Mouse (Mus musculus) heart, adult 2 months (tissue): ENCODE data around the gene Tcf20. TPM values are rescaled to one million over a fixed set of nuclear protein-coding genes. Genes with fewer than 3 reads are reported as not detected.

Experiments
- DNase-seq, 2 experiments: peaks; one replicate each; pipeline ENCODE4 v3.0.0; 2021
- H3K27ac ChIP-seq: fragments of 200-600 bp; 2 replicates; pipeline ENCODE4 v1.8.1; 2022
- H3K27me3 ChIP-seq: fragments of 200-500 bp; 2 replicates; pipeline ENCODE4 v1.6.1; 2012; ENCODE audit warnings: mild to moderate bottlenecking, low read length, inconsistent platforms, mixed read lengths; ENCODE audit not compliant: control insufficient read depth, insufficient read depth
- H3K36me3 ChIP-seq: fragments of 200-500 bp; 2 replicates; pipeline ENCODE4 v1.6.1; 2012; ENCODE audit warnings: low read length, inconsistent platforms; ENCODE audit not compliant: control insufficient read depth, insufficient read depth
- H3K4me1 ChIP-seq: fragments of 200-500 bp; 2 replicates; pipeline ENCODE4 v1.6.1; 2011; ENCODE audit warnings: low read length; ENCODE audit not compliant: control insufficient read depth, insufficient read depth
- H3K4me3 ChIP-seq: fragments of 200-600 bp; 2 replicates; pipeline ENCODE4 v1.8.1; 2022
- H3K79me2 ChIP-seq: fragments of 200-500 bp; replicated peaks from 2 replicates; pipeline ENCODE4 v1.6.1; 2012; ENCODE audit warnings: mild to moderate bottlenecking, inconsistent platforms, low read length, moderate library complexity, mixed read lengths; ENCODE audit not compliant: control insufficient read depth, insufficient read depth
- H3K9ac ChIP-seq: fragments of 200-500 bp; 2 replicates; pipeline ENCODE4 v1.6.1; 2012; ENCODE audit warnings: low read depth, mild to moderate bottlenecking, control low read depth, inconsistent platforms, low read length, mixed read lengths
- CTCF ChIP-seq: fragments of 200-600 bp; IDR thresholded peaks from 2 replicates; pipeline ENCODE4 v1.8.1; 2022; ENCODE audit warnings: antibody characterized with exemption, mild to moderate bottlenecking, moderate library complexity
- EP300 ChIP-seq: fragments of 200-500 bp; IDR thresholded peaks from 2 replicates; pipeline ENCODE4 v1.6.1; 2011; ENCODE audit warnings: low read depth, low read length, control low read depth; ENCODE audit not compliant: insufficient read depth
- POLR2A ChIP-seq: fragments of 200-500 bp; IDR thresholded peaks from 2 replicates; pipeline ENCODE4 v1.6.1; 2011; ENCODE audit warnings: mild to moderate bottlenecking, low read depth, low read length, control low read depth; ENCODE audit not compliant: insufficient read depth
- WGBS: fragments of 180-500 bp; shearing (Covaris S2); methylation state at CpG from one replicate; pipeline ENCODE4 v1.1.7; 2018; 5-methylcytosine and 5-hydroxymethylcytosine counted together
- intact Hi-C: fragments of 180-260 bp; cut with DNase I; formaldehyde crosslinking; loops from one replicate; pipeline ENCODE4 v1.15.1; 2025
- polyA plus RNA-seq: library from polyadenylated mRNA; depleted of rRNA; stranded (reverse); fragments of >200 nt; gene quantifications from 2 replicates; pipeline ENCODE4 v1.2.3, GENCODE M21; 2012
- total RNA-seq, 2 experiments: library from RNA; stranded (reverse); gene quantifications; 2 replicates each; pipeline ENCODE4 v1.2.3; 2021

Gene Tcf20
- total and polyA plus RNA-seq, 3 experiments: 6.6 to 60.8 (median 60.1) TPM

DNA sequence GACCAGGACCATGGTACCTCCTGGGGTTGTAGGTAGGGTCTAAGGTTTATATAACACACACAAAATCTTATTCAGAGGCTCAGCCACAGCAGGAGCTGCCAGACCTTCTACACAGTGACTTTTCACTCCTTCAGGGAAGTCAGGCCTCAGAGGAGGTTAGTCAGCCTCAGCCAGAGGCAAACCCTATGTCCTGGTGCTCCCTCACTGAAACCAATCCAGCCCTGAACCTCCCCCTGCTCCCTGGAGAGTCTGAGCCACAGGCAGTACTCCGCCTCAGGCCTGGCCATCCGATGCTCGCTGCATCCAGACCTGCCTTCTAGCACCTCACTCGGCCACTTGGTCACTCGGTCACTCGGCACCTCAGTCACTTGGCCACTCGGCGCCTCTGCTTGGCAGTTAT, 37.4 kb downstream of the Tcf20 start:
- Histone ChIP-seq H3K4me3 (no peak overlapping the region), H3K79me2 (no peaks in the 10 kb centered on the region), H3K27me3 (no peaks in the 10 kb centered on the region; the same call in 1 of the 2 replicates), H3K27ac (no peak overlapping the region), H3K9ac (no peak overlapping the region), H3K36me3 (no peaks in the 10 kb centered on the region), H3K4me1 (no peaks in the 10 kb centered on the region)
- no peak for DNase-seq
- TF ChIP-seq CTCF: no peak
- no peak for TF ChIP-seq EP300
- TF ChIP-seq POLR2A: no peak
- 60% methylated on average over 8 of the region's 8 CpGs for WGBS
- intact Hi-C loops: no loop called here

GRCm38 (mm10) chr15:82947431-82947830, 40.2 kb downstream of the Tcf20 start:
- 74% methylated on average over 5 of the region's 5 CpGs for WGBS
- H3K79me2 ChIP-seq: no peaks in the 10 kb centered on the region
- no peak overlapping the region for H3K27ac ChIP-seq
- intact Hi-C loops: no loop called here
- no peaks in the 10 kb centered on the region; the same call in 1 of the 2 replicates for H3K27me3 ChIP-seq
- H3K4me3 ChIP-seq: no peak overlapping the region
- H3K4me1 ChIP-seq: no peaks in the 10 kb centered on the region
- H3K9ac ChIP-seq: no peak overlapping the region
- TF ChIP-seq POLR2A: no peak
- H3K36me3 ChIP-seq: no peaks in the 10 kb centered on the region
- DNase-seq: no peak

DNA sequence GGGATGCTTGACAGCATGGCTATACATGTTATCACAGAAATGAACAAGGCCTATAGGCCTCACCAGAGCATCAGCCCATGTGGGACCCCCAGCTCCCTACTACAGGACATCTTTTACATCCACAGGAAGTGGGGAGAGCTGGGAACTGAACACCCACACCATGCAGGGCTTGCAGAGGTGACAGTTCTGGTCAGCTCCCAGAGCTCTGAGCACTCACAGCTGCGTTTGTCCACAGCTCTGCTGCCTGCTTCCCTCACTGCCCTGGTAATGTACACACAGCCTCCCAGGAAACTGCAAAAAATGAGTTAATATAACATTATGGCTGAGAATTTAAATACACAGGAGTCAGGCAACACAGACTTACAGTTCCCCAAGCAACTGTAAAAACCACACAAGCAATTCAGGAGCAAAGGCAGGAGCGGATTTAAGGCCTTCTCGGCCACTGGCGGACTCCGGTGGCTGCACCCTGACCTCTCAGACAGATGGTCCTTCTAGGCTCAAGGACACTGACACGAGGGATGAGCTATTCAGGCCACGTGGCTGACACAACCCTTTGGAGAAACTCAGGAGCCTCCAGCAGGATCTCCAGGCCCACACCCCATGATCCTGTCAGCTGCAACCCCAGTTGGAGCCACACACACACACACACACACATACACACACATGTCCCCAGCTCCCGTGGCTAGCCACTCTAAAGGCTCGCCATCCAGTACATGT, 43.0 kb downstream of the Tcf20 start:
- Histone ChIP-seq H3K9ac (no peak overlapping the region), H3K4me1 (no peaks in the 10 kb centered on the region), H3K36me3 (no peaks in the 10 kb centered on the region), H3K27me3 (no peaks in the 10 kb centered on the region), H3K4me3 (no peak overlapping the region), H3K79me2 (no peaks in the 10 kb centered on the region), H3K27ac (no peak overlapping the region)
- no peak for TF ChIP-seq CTCF
- no peak for TF ChIP-seq EP300
- TF ChIP-seq POLR2A: no peak
- 81% methylated on average over 9 of the region's 9 CpGs for WGBS
- intact Hi-C loops: no loop called here
- DNase-seq: no peak

DNA sequence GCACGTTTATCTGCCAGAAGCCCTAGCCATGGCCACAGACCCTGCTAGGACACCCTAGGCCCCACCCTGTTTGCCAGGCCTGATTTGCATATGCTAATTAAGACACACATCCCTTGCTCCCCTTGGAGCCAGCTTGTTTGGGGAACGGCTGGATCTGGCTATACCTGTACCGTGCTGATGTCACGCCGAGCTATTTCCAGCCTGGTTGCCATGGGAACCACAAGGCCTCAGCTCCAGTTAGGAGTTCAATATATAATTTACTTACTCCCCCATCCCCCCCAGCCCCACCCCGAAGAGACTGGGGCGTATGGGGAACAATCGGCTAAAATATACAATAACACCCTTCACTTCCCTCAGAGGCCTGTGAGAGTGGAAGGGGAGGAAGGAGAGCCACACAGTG, 45.9 kb downstream of the Tcf20 start:
- WGBS: 81% methylated on average over 8 of the region's 8 CpGs
- no peaks in the 10 kb centered on the region for H3K27me3 ChIP-seq

DNA sequence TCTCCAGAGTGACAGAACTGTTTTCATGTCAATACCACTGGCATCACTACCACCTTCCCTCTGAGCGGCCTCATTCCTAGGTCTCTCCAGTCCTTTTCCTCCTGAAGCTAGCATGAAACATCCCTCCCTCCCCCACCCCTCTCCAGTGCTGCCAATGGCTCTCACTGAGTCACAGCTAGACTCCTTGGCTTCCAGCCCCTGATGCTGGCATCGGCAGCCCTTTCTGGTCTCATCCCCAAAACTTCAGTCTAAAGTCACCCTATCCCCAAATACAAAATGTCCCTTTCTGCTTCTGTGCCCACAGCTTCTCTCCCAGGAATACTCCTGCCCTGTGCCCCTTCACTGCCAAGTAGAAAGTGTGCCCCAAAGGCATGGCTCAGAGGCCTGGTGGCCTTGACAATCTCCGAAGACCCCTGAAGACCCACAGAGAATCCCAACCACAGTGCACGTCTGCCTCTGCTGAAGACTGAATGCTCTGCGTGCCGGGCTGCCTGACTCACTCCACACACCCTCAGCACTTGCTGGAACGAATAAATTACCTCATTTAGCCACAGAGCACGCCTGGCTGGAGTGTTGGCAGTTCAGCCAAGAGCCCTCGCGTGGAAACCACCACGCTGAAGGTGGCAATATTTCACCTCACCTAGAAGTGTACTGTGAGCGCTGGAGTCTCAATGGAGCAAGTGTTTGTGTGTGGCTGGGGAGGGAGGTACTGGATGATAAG, 47.0 kb downstream of the Tcf20 start:
- Histone ChIP-seq H3K4me3 (no peak overlapping the region), H3K27ac (no peak overlapping the region), H3K9ac (no peak overlapping the region), H3K4me1 (peaks cover 2% of the 10 kb centered on the region; the same call in 1 of the 2 replicates), H3K36me3 (no peaks in the 10 kb centered on the region), H3K79me2 (no peaks in the 10 kb centered on the region), H3K27me3 (no peaks in the 10 kb centered on the region)
- 59% methylated on average over 12 of the region's 12 CpGs for WGBS
- no peak for DNase-seq
- TF ChIP-seq CTCF (no peak), POLR2A (no peak), EP300 (no peak)
- intact Hi-C loops: no loop called here

More for the DNA sequence above, 45.9 kb downstream of the Tcf20 start:
- no peak for DNase-seq
- H3K9ac ChIP-seq: no peak overlapping the region
- peaks cover 2% of the 10 kb centered on the region; the same call in 1 of the 2 replicates for H3K4me1 ChIP-seq
- H3K36me3 ChIP-seq: no peaks in the 10 kb centered on the region
- intact Hi-C loops: no loop called here
- no peak overlapping the region for H3K4me3 ChIP-seq
- no peak overlapping the region for H3K27ac ChIP-seq
- TF ChIP-seq POLR2A: no peak
- TF ChIP-seq EP300: no peak
- no peak for TF ChIP-seq CTCF
- no peaks in the 10 kb centered on the region for H3K79me2 ChIP-seq

DNA sequence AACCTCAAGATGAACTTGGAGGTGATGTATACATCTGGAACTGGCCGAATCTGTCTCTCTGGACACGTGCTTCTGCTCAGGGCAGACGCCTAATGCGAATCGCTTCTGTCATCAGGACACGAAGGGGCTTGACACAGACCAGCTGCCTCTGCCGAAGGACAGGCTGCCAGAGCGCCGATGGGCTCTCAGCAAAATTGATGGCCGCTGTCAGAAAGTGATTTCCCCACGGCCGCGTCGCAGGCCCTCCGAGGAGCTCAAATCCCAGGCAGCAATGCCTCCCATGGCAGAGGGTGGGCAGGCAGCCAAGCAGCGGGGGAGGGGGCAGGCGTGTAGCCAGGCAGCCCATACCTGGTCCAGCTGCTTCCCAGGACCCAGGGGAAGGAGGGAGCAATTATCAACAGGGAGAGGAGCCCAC, 49.5 kb downstream of the Tcf20 start:
- H3K9ac ChIP-seq: no peak overlapping the region
- intact Hi-C loops: no loop called here
- H3K27ac ChIP-seq: no peak overlapping the region
- H3K4me1 ChIP-seq: peaks cover 2% of the 10 kb centered on the region; the same call in 1 of the 2 replicates
- H3K4me3 ChIP-seq: no peak overlapping the region
- no peaks in the 10 kb centered on the region for H3K27me3 ChIP-seq
- no peaks in the 10 kb centered on the region for H3K36me3 ChIP-seq
- peak; percentile 39 to 58 for DNase-seq
- 14% methylated on average over 17 of the region's 17 CpGs for whole genome bisulfite sequencing
- H3K79me2 ChIP-seq: no peaks in the 10 kb centered on the region
- no peak for TF ChIP-seq EP300
- no peak for TF ChIP-seq CTCF
- no peak for TF ChIP-seq POLR2A
